Mouse (Mus musculus) left cerebral cortex, postnatal 10 days (tissue): ENCODE results near the gene Cklf. TPM values are rescaled to one million over a fixed set of nuclear protein-coding genes. Genes with fewer than 3 reads are reported as not detected.

Experiments
- DNase-seq, 2 experiments: peaks; one replicate each; pipeline ENCODE4 v3.0.0; 2021 to 2022; ENCODE audit warnings: low spot score in 2 of 2, mixed read lengths in 1 of 2; ENCODE audit errors: extremely low spot score in 1 of 2
- intact Hi-C: fragments of 180-260 bp; cut with DNase I; formaldehyde crosslinking; loops from one replicate; pipeline ENCODE4 v1.15.1; 2025
- total RNA-seq, 2 experiments: library from RNA; stranded (reverse); gene quantifications; 2 replicates each; pipeline ENCODE4 v1.2.3; 2021

Gene Cklf
- 10 to 100 TPM; 12.5 to 13.0 TPM for total RNA-seq

- intact Hi-C loops: loop anchor here (5.0 kb wide), 1 partner anchor 92 kb away; no protein-coding TSS in a partner anchor
- DNase-seq: peak; percentile 56 to 87
Observed at GRCm38 (mm10) chr8:104250439-104251367, at the start of gene Cklf. Gene Cklf (plus strand): TSS chr8:104250861.

DNA sequence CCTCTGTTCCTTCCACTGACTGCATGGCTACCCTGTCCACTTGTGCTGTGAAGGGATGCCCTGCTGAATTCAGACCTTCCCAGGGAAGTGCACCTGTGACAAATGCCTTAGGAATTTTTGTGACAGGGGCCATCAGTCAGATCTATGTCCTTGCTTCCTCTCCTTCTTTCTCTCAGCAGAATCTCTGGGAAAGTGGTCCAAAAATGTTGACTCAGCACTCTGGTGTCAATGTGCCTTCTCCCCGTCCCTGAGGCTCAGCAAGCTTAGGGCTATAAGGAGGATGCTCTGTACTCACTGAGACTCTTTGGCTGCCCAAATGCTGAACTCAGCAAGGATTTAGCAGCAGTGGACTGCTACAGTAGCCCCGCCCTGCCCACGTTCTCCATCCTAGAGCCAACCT, 49.0 kb upstream of the Cklf start:
- intact Hi-C loops: no loop called here
- no peak for DNase-seq

DNA sequence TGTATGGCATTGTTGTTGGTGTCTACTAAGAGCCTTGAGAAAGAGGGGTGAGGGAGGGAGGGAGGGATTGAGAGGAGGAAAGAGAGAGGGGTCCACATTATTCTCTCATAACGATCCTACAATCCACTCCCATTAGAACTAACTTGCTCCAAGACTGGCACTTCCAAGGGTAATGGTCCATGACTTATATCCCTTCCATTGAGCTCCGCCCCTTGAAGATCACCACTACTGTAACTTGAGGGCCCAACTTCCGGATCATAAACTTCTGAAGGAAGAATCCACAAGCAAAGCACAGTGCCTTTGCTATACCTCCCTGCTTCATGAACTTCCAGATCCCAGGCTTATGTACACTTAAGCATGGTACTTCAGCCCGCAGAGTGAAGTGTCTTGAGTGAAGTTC, 48.3 kb upstream of the Cklf start:
- no peak for DNase-seq
- intact Hi-C loops: no loop called here

GRCm38 (mm10) chr8:104205292-104205691, 45.4 kb upstream of the Cklf start:
- no peak for DNase-seq
- intact Hi-C loops: no loop called here

- peak in 1 of 2 experiments; percentile 12 for DNase-seq
- intact Hi-C loops: no loop called here
Observed at GRCm38 (mm10) chr8:104217601-104218000, 33.1 kb upstream of the Cklf start.

- DNase-seq: peak in 1 of 2 experiments; percentile 64
- intact Hi-C loops: no loop called here
Observed at GRCm38 (mm10) chr8:104219079-104219478, 31.6 kb upstream of the Cklf start.

DNA sequence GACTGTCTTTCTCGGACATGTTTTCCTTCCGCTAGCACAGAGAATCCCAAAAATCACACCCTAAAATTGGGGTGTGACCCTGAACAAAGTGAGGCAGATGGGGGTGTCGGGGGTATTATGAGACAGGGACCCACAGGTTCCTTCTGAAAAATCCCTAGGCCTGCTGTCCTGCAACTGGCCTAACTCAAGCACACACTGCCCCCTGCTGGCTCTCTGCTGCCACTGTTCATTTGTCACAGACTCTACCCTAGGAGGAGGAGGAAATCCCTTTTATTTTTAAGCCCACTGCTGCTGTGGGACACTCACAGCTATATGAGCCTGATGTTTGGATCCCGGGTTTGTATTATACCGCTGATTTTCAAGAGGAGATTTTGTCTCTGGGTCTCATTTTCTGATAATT, 30.9 kb upstream of the Cklf start:
- peak; percentile 60 to 78 for DNase-seq

DNA sequence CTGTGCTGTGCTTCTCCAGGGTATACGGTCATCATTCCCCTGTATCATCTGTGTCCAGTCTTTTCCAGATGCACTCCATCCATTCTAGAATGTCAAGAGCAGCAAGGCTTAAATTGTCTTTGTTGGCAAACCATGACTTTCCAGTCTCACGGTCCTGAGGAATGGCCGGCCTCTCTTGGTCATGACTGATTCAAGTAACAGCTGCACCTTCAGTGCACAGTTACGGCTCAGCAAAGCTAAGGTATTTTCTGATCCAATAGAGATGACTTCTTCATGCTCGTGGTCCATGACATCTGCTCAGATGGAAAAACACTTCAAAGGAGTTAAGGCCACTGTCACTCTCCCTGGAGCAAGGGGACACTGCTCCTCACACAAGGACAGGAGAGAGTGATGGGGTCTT, 23.6 kb upstream of the Cklf start:
- intact Hi-C loops: no loop called here
- no peak for DNase-seq

More for the DNA sequence above, 30.9 kb upstream of the Cklf start:
- intact Hi-C loops: loop anchor here (2.0 to 5.0 kb wide), 2 partner anchors 73 to 123 kb away; no protein-coding TSS in a partner anchor

- intact Hi-C loops: no loop called here
- no peak for DNase-seq
Observed at GRCm38 (mm10) chr8:104230377-104230776, 20.3 kb upstream of the Cklf start.

GRCm38 (mm10) chr8:104232039-104232438, 18.6 kb upstream of the Cklf start:
- DNase-seq: no peak
- intact Hi-C loops: no loop called here

- intact Hi-C loops: no loop called here
Observed at GRCm38 (mm10) chr8:104232919-104233318, 17.7 kb upstream of the Cklf start.

GRCm38 (mm10) chr8:104234573-104234972, 16.1 kb upstream of the Cklf start:
- DNase-seq: no peak
- intact Hi-C loops: no loop called here

More at GRCm38 (mm10) chr8:104232919-104233318, 17.7 kb upstream of the Cklf start:
- DNase-seq: no peak

GRCm38 (mm10) chr8:104239418-104239861, 11.2 kb upstream of the Cklf start:
- no peak for DNase-seq
- intact Hi-C loops: no loop called here

GRCm38 (mm10) chr8:104242038-104242644, 8.5 kb upstream of the Cklf start:
- no peak for DNase-seq
- intact Hi-C loops: loop anchor here (10.0 kb wide), 1 partner anchor 193 kb away; no protein-coding TSS in a partner anchor

GRCm38 (mm10) chr8:104246621-104247020, 4.0 kb upstream of the Cklf start:
- DNase-seq: no peak
- intact Hi-C loops: loop anchor here (10.0 kb wide), 1 partner anchor 188 kb away; no protein-coding TSS in a partner anchor

DNA sequence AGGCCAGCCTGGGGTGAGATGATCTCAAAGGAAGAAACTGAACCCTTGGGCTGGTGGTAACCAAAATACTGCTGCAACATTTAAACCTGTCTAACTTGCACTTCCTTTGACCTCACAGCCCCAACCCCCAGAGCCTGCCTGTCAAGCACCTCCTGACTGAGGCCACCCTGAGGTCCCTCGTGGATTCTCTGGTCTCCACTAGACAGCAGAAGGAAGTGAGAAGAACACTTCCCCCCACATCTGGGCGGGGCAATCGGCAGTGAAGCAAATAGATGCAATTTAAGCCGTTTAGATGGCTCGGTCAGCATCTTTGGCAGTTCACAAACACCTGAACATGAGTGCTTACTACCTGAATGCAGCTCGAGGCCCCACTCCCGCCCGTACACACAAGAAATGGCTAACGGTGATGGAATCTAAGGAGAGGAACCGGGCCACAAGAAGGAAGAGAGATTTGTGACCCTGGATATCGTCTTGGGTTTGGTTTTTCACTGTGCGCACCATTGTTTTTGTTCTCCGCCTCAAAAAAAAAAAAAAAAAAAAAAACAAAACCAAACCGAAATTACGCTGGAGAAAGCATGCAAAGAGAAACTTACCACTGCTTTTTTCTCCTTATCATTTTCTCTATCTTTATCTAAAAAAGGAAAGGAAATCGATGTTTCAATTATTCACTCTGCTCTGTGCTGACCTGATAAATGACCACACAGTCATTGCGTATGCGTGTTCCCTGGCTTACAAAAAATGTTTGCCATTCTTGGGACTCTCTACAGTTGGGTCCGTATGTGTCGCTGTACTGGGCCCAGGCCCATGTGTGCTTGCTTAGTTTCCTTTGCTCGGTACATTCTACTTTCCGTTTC, 3.4 kb upstream of the Cklf start:
- peak in 1 of 2 experiments; percentile 57 for DNase-seq
- intact Hi-C loops: loop anchor here (10.0 kb wide), 1 partner anchor 188 kb away; no protein-coding TSS in a partner anchor

DNA sequence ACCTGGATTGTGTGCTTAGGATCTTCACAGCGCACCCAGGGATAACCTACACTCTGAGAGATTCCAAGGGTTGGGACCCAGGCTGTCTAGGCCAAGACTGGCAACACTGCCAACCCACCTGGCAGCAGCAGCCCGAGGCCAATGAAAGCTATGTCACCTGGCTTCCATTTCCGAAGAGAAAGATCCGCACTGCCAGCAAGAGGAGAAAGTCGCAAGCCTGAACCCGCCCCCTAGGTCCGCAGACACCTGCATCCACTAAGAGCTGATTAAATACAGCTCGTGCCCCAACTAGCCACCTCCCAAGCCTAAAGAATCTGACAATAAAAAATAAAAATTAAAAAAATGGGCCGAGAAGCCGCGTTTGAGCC, 2.8 kb upstream of the Cklf start:
- no peak for DNase-seq
- intact Hi-C loops: loop anchor here (10.0 kb wide), 1 partner anchor 187 kb away; no protein-coding TSS in a partner anchor

- intact Hi-C loops: loop anchor here (10.0 kb wide), 1 partner anchor 187 kb away; no protein-coding TSS in a partner anchor
- DNase-seq: peak; percentile 62 to 87
Observed at GRCm38 (mm10) chr8:104248276-104248675, 2.4 kb upstream of the Cklf start, which contains the start of gene Tk2. Gene Tk2 (minus strand): TSS chr8:104248558.
